Mouse (Mus musculus): ENCODE data around the gene Prdx2.

The Prdx2 gene

GRCm38 (mm10) chr8:84969241-84970134 is at the start of gene Prdx2, which contains the start of the genes Gm49661 and Rnaseh2a:
TSS of gene Prdx2 (plus strand) at chr8:84969587.
TSS of gene Gm49661 (minus strand) at chr8:84969433.
TSS of gene Rnaseh2a (minus strand) at chr8:84969767.
- DNase-seq (ENCODE audit: low spot score in 2 of 2): peak in 1 of 2 experiments; percentile 55

- DNase-seq (ENCODE audit: low spot score in 2 of 2): no peak
Observed at GRCm38 (mm10) chr8:84921596-84921995, 47.8 kb upstream of the Prdx2 start.

- DNase-seq (ENCODE audit: low spot score in 2 of 2): no peak
Observed at GRCm38 (mm10) chr8:84925557-84925956, 43.8 kb upstream of the Prdx2 start.

- DNase-seq (ENCODE audit: low spot score in 2 of 2): no peak
Observed at GRCm38 (mm10) chr8:84927513-84927912, 41.9 kb upstream of the Prdx2 start.

- no peak for DNase-seq (ENCODE audit: low spot score in 2 of 2)
Observed at GRCm38 (mm10) chr8:84928456-84929306, 40.7 kb upstream of the Prdx2 start.

- DNase-seq (ENCODE audit: low spot score in 2 of 2): no peak
Observed at GRCm38 (mm10) chr8:84930582-84930981, 38.8 kb upstream of the Prdx2 start.

GRCm38 (mm10) chr8:84933767-84934559 is 35.4 kb upstream of the Prdx2 start:
- no peak for DNase-seq (ENCODE audit: low spot score in 2 of 2)

GRCm38 (mm10) chr8:84934860-84935259 is 34.5 kb upstream of the Prdx2 start:
- DNase-seq (ENCODE audit: low spot score in 2 of 2): no peak

GRCm38 (mm10) chr8:84935489-84935888 is 33.9 kb upstream of the Prdx2 start:
- no peak for DNase-seq (ENCODE audit: low spot score in 2 of 2)

- no peak for DNase-seq (ENCODE audit: low spot score in 2 of 2)
Observed at GRCm38 (mm10) chr8:84936041-84936961, 33.1 kb upstream of the Prdx2 start.

- DNase-seq (ENCODE audit: low spot score in 2 of 2): peak; percentile 53 to 64
Observed at GRCm38 (mm10) chr8:84936962-84937546, 32.3 kb upstream of the Prdx2 start, which contains the start of gene Mast1. TSS of gene Mast1 (minus strand) at chr8:84937359.

GRCm38 (mm10) chr8:84937620-84938485 is 31.5 kb upstream of the Prdx2 start:
- DNase-seq (ENCODE audit: low spot score in 2 of 2): no peak

- no peak for DNase-seq (ENCODE audit: low spot score in 2 of 2)
Observed at GRCm38 (mm10) chr8:84943699-84944098, 25.7 kb upstream of the Prdx2 start.

GRCm38 (mm10) chr8:84944478-84945160 is 24.8 kb upstream of the Prdx2 start:
- peak; percentile 30 to 46 for DNase-seq (ENCODE audit: low spot score in 2 of 2)

- DNase-seq (ENCODE audit: low spot score in 2 of 2): peak; percentile 48 to 63
Observed at GRCm38 (mm10) chr8:84945235-84945632, 24.2 kb upstream of the Prdx2 start.

- DNase-seq (ENCODE audit: low spot score in 2 of 2): peak in 1 of 2 experiments; percentile 25
Observed at GRCm38 (mm10) chr8:84945633-84946527, 23.5 kb upstream of the Prdx2 start.

- DNase-seq (ENCODE audit: low spot score in 2 of 2): no peak
Observed at GRCm38 (mm10) chr8:84946528-84947240, 22.7 kb upstream of the Prdx2 start, which contains the start of gene Rtbdn. TSS of gene Rtbdn (plus strand) at chr8:84946991.

Measured in frontal cortex, postnatal 25 days (tissue).